Mouse (Mus musculus) MEL (cell line): ENCODE data around the gene Hemk1. TPM values are rescaled to one million over a fixed set of nuclear protein-coding genes. Genes with fewer than 3 reads are reported as not detected.
A peak's percentile ranks its signal among the peaks of the same experiment; 100 is the strongest.

ENCODE experiments used
- DNase-seq: peaks from one replicate; pipeline ENCODE4 v3.0.0; 2011; ENCODE audit warnings: low read depth, low spot score
- H3K27ac ChIP-seq: 2 replicates; pipeline ENCODE4 v1.5.1; 2012; ENCODE audit warnings: low read depth, mild to moderate bottlenecking, control low read depth, low read length, moderate library complexity; ENCODE audit not compliant: control insufficient read depth
- H3K27me3 ChIP-seq, 2 experiments: fragments of 150-350 bp in 1 of 2; sonication (generic) in 1 of 2; 2 replicates each; pipeline ENCODE4 v1.6.1; 2012; ENCODE audit warnings: low read length in 2 of 2, mild to moderate bottlenecking in 2 of 2, improper control_type of control experiment in 1 of 2, moderate library complexity in 1 of 2; ENCODE audit not compliant: insufficient read depth in 2 of 2, control insufficient read depth in 1 of 2
- H3K36me3 ChIP-seq, 2 experiments: 2 replicates each; pipeline ENCODE4 v1.6.1; 2012 to 2014; ENCODE audit warnings: low read length in 2 of 2, improper control_type of control experiment in 1 of 2, inconsistent platforms in 1 of 2, mild to moderate bottlenecking in 1 of 2; ENCODE audit not compliant: insufficient read depth in 2 of 2, control insufficient read depth in 1 of 2
- H3K4me1 ChIP-seq, 2 experiments: fragments of 150-350 bp in 1 of 2; sonication (generic) in 1 of 2; 2 replicates each; pipeline ENCODE4 v1.6.1; 2012; ENCODE audit warnings: low read length in 2 of 2, improper control_type of control experiment in 1 of 2, mild to moderate bottlenecking in 1 of 2; ENCODE audit not compliant: insufficient read depth in 2 of 2, control insufficient read depth in 1 of 2
- H3K4me3 ChIP-seq, 2 experiments: fragments of 150-350 bp in 1 of 2; sonication (generic) in 1 of 2; 2 replicates each; pipeline ENCODE4 v1.5.1; 2012; ENCODE audit warnings: low read depth in 2 of 2, low read length in 2 of 2, mild to moderate bottlenecking in 2 of 2, moderate library complexity in 2 of 2, control low read depth in 1 of 2, improper control_type of control experiment in 1 of 2; ENCODE audit not compliant: control insufficient read depth in 1 of 2, insufficient read depth in 1 of 2
- H3K79me2 ChIP-seq: 2 replicates; pipeline ENCODE4 v1.6.1; 2012; ENCODE audit warnings: mild to moderate bottlenecking, low read length, moderate library complexity; ENCODE audit not compliant: control insufficient read depth, poor library complexity, insufficient read depth
- H3K9ac ChIP-seq: 2 replicates; pipeline ENCODE4 v1.6.1; 2012; ENCODE audit warnings: low read depth, mild to moderate bottlenecking, control low read depth, low read length, moderate library complexity; ENCODE audit not compliant: control insufficient read depth, poor library complexity, severe bottlenecking
- H3K9me3 ChIP-seq: fragments of 150-350 bp; sonication (generic); replicated peaks from 2 replicates; pipeline ENCODE4 v1.6.1; 2012; ENCODE audit warnings: mild to moderate bottlenecking, low read length, improper control_type of control experiment, moderate library complexity; ENCODE audit not compliant: insufficient read depth
- BHLHE40 ChIP-seq: IDR thresholded peaks from 2 replicates; pipeline ENCODE4 v1.6.1; 2012; ENCODE audit warnings: low read depth, mild to moderate bottlenecking, inconsistent platforms, low read length, improper control_type of control experiment, borderline replicate concordance
- KAT2A ChIP-seq: conservative IDR thresholded peaks from 2 replicates; pipeline ENCODE4 v1.6.1; 2012; ENCODE audit warnings: low read depth, low read length, improper control_type of control experiment, inconsistent platforms
- MAFK ChIP-seq: IDR thresholded peaks from 2 replicates; pipeline ENCODE4 v1.6.1; 2011; ENCODE audit warnings: low read depth, mild to moderate bottlenecking, low read length, improper control_type of control experiment, borderline replicate concordance
- MAX ChIP-seq: IDR thresholded peaks from 2 replicates; pipeline ENCODE4 v1.6.1; 2011; ENCODE audit warnings: low read length, improper control_type of control experiment
- SIN3A ChIP-seq: IDR thresholded peaks from 2 replicates; pipeline ENCODE4 v1.6.1; 2012; ENCODE audit warnings: low read length, improper control_type of control experiment, inconsistent platforms
- TBP ChIP-seq: IDR thresholded peaks from 2 replicates; pipeline ENCODE4 v1.8.0; 2011; ENCODE audit warnings: low read depth, low read length, improper control_type of control experiment
- polyA plus RNA-seq, 2 experiments: library from polyadenylated mRNA; stranded (reverse) in 1 of 2; unstranded in 1 of 2; fragments of >175 nt in 1 of 2; fragments of >200 nt in 1 of 2; gene quantifications; 2 replicates each; pipeline versions ENCODE4 v1.2.1 to v1.2.4; 2012; ENCODE audit warnings: low replicate concordance in 2 of 2, low read depth in 1 of 2; ENCODE audit not compliant: insufficient read length in 2 of 2, insufficient read depth in 1 of 2, missing spikeins in 1 of 2
- total RNA-seq: library from RNA; depleted of rRNA; stranded (reverse); fragments of 300-350 nt; gene quantifications from 2 replicates; pipeline ENCODE4 v1.2.3, GENCODE M21; 2012

Hemk1 gene
- total and polyA plus RNA-seq, 3 experiments: 7.5 to 11.8 TPM; not detected in 1

DNA sequence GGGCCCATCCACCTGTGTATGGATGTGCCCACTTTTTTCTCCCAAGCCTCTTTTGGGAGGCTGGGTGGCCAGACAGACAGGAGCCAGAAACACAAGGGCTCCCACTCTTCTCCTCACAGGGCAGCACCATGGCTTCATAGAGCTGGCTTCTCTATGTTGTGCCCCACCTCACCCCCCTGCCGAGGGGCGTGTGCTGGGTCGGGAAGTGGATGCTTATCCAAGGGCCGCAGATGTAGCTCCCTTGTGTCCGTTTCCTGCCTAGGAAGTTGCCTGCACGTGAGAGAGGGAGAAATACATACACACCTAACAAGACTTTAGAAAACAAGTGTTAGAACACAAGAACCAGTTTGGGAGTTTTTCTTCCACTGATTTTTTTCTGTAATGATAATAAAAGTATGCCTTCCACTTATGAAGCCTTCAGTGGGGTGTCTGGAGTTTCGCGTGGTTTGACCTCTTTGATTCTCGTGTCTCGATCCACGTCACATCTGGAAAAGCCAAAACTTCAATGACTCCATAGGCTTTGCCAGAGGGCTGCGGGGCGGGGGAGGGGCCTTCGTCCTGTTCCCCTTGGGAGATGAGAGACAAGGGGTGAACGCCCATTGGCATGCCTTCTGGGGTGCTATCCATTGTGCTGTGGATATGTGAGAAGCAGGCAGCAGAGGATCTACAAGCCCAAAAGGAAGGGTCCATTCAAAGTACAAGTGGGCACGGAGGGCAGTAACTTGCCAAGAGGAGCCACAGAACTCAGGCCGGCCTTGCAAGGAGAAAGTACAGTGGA is 36.4 kb downstream of the Hemk1 start:
- TF ChIP-seq BHLHE40 (peak; percentile 47; the same call in 1 of the 2 replicates), MAX (no peak)
- Histone ChIP-seq H3K79me2 (peaks cover 29% of the 10 kb centered on the region), H3K36me3 (peaks cover 0 to 24% of the 10 kb centered on the region in 2 experiments; a peak in 2 of 4 replicates), H3K9me3 (no peaks in the 10 kb centered on the region), H3K27me3 (no peaks in the 10 kb centered on the region), H3K27ac (no peak overlapping the region), H3K4me3 (no peak overlapping the region), H3K9ac (no peak overlapping the region), H3K4me1 (peaks cover 2 to 42% of the 10 kb centered on the region in 2 experiments; a peak in 3 of 4 replicates)
- no peak for DNase-seq

DNA sequence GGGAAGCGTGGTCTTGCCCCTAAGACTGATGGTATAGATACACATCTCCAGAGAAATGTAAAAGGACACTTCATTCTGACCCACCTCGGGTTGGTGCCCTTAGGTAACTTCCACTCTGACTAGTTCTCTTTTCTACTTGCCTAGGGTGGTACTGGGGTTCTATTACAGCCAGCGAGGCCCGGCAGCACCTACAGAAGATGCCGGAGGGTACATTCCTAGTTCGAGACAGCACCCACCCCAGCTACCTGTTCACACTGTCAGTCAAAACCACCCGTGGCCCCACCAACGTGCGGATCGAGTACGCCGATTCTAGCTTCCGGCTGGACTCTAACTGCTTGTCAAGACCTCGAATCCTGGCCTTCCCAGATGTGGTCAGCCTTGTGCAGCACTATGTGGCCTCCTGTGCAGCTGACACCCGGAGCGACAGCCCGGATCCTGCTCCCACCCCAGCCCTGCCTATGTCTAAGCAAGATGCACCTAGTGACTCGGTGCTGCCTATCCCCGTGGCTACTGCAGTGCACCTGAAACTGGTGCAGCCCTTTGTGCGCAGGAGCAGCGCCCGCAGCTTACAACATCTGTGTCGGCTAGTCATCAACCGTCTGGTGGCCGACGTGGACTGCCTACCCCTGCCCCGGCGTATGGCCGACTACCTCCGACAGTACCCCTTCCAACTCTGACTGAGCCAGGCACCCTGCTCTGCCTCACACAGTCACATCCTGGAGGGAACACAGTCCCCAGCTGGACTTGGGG is 37.8 kb downstream of the Hemk1 start:
- no peak for DNase-seq
- no peak overlapping the region for H3K4me3 ChIP-seq
- no peak overlapping the region for H3K9ac ChIP-seq
- peaks cover 31% of the 10 kb centered on the region for H3K79me2 ChIP-seq
- H3K36me3 ChIP-seq: peaks cover 0 to 24% of the 10 kb centered on the region in 2 experiments; a peak in 2 of 4 replicates
- TF ChIP-seq MAFK: no peak
- TF ChIP-seq KAT2A: no peak
- TF ChIP-seq, all 39 proteins: peak for 0
- Histone ChIP-seq H3K9me3 (no peaks in the 10 kb centered on the region), H3K4me1 (peaks cover 2 to 32% of the 10 kb centered on the region in 2 experiments; a peak in 3 of 4 replicates), H3K27ac (no peak overlapping the region), H3K27me3 (no peaks in the 10 kb centered on the region)

DNA sequence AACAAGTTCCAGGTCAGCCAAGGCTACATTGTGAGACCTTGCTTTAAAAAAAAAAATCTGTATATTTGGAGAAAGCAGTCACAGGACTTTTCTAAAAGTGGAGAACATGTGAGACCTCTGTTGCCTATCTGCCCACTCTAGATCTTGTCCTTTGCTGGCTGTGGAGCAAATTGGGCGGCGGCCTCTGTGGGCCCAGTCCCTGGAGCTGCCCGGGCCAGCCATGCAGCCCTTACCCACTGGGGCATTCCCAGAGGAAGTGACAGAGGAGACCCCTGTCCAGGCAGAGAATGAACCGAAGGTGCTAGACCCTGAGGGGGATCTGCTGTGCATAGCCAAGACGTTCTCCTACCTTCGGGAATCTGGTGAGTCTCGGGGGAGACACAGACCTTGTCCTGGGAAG is 38.4 kb downstream of the Hemk1 start:
- Histone ChIP-seq H3K27ac (no peak overlapping the region), H3K36me3 (peaks cover 0 to 26% of the 10 kb centered on the region in 2 experiments; a peak in 2 of 4 replicates), H3K4me3 (no peak overlapping the region), H3K4me1 (peaks cover 2 to 34% of the 10 kb centered on the region in 2 experiments; a peak in 3 of 4 replicates), H3K9me3 (no peaks in the 10 kb centered on the region), H3K27me3 (no peaks in the 10 kb centered on the region), H3K79me2 (peaks cover 31% of the 10 kb centered on the region), H3K9ac (no peak overlapping the region)
- no peak for DNase-seq
- no peak for TF ChIP-seq TBP
- TF ChIP-seq SIN3A: no peak
